Mouse (Mus musculus) lung, postnatal 0 days (tissue): ENCODE results near the gene Retreg1.

ENCODE experiments used
- CTCF ChIP-seq: IDR thresholded peaks from 2 replicates; pipeline ENCODE4 v1.5.1; 2016; ENCODE audit warnings: antibody characterized with exemption, mild to moderate bottlenecking
- EP300 ChIP-seq: IDR thresholded peaks from 2 replicates; pipeline ENCODE4 v1.6.1; 2016; ENCODE audit warnings: antibody characterized with exemption, mild to moderate bottlenecking, control low read depth

- TF ChIP-seq CTCF = no peak
- no peak for TF ChIP-seq EP300
Measured at GRCm38 (mm10) chr15:25913659-25914058, 70.7 kb downstream of the Retreg1 start.
